Mouse (Mus musculus) kidney, adult 18-20 months (tissue): Measurements from ENCODE around the gene Tyr.
"Not testable (repeated sequence)": the region's sequence is repeated elsewhere in the genome, so short reads cannot be mapped to it uniquely, and the experiment has no call there.

Source experiments
- DNase-seq: peaks from one replicate; pipeline ENCODE4 v3.0.0; 2021

The Tyr gene

DNA sequence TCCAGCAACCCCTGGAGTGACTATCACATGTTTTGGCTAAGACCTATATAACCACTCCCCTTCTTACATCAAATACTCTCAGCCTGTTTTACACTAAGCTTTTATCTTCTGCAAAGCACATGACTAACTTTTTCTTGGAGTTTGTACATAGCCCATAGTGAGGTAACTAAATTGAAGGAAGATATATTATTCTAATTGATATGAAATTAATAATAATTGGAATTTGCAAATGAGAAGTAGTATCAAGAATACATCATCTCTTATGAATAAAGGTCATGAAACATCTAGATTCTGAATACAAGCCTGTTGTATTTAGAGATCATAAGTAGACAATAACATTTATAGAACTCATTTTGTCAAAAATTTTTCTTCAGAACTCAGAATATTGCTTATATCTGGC, at the start of gene Tyr:
Tyr (minus strand) TSS at position 101 of the 400 bp plus-strand sequence.
- no peak for DNase-seq

DNA sequence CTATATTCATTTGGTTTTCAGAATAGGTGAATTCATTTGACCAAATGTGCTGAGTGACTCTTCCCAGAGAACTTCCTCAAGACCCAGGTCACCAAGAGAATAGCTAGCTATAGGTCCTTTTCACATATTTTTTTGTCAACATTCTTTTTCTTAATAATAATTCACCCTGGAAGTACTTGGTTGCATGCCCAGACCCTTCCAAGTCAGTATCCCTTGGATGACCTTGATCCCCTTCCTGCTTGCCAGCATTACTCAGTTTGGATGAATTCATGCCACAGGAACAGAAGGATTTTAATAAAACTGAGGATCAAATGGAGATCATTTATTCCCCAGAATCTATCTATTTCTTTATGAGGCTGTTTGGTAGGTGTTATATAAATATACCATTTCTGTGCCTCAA, 45.7 kb upstream of the Tyr start:
- no peak for DNase-seq

DNA sequence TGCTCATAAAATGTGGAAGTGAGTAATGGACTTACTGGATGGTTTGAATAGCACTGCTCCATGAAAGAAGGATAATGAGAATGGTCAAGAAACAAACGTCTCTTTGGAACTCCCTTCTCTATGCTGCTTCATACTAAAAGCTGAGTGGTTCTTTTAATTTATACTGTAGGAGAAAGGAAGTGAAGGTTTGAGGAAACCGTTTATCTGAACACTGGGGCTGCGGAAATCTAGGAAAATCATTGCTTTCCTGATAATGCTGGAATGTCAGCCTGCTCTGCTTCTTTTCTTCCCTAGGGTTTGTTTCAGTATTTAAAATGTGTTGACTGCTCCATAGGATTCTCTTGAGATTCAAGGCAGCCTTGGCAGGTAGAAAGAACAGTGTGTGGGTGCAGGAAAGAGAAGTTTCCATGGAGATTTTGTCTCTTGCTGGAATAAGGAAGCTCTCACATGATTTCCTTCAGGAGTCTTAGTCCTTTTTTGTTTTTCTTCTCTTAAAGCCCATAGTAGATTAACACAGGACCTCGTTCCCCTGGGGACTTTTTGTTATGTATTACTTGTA, 891 bp upstream of the Tyr start:
- no peak for DNase-seq

DNA sequence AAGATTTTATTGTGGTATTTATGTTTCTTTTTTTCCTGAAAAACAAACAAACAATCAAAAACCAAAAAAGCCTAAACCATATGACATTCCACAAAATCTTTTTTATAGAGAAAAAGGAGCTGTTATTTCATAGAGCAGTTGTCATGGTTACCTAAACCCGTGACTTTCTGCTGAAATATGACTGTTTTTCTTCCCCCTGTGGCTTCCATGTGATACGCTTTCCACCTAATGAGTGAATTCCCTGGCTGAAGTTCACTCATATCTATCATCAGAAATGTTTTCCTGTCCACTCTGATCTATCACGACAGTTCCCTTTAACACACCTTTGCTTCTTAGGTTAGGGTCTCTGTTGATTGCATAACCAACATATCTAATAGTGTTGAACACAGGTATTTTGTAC, 5.3 kb downstream of the Tyr start:
- DNase-seq, result no peak

GRCm38 (mm10) chr7:87413271-87413670, 80.0 kb downstream of the Tyr start:
- no peak for DNase-seq

- not testable (repeated sequence) for DNase-seq
These were observed 81.9 kb downstream of the Tyr start for GRCm38 (mm10) chr7:87411373-87411772.

DNA sequence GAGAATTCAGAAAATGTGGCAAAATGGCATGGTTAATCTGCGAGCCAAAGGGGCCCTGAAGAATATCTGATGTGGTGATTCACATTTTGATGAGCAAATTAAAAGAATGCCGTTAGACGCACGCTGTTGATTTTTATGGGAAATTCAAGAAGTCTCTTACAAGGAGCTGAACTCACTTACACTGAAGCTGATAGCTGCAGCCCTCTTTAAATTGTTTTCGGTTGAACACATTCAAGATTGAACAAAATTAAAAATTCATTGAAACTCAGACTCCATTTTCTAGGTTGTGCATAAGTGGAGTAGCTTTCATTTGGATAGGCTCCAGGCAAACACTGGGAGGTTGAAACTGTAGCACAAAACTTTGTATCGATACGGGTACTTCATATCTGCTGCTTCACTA, 96.3 kb downstream of the Tyr start:
- no peak for DNase-seq

- no peak for DNase-seq
These were observed 118.4 kb downstream of the Tyr start for GRCm38 (mm10) chr7:87374935-87375334.
